Mouse (Mus musculus) skeletal muscle tissue, adult 2 months (tissue): ENCODE measurements around the gene Tmprss9.
"Not testable (repeated sequence)": the region's sequence is repeated elsewhere in the genome, so short reads cannot be mapped to it uniquely, and the experiment has no call there.

Experiments
- DNase-seq: peaks from one replicate; pipeline ENCODE4 v3.0.0-alpha.2; 2012; ENCODE audit warnings: low read depth, low spot score

Tmprss9 gene

DNA sequence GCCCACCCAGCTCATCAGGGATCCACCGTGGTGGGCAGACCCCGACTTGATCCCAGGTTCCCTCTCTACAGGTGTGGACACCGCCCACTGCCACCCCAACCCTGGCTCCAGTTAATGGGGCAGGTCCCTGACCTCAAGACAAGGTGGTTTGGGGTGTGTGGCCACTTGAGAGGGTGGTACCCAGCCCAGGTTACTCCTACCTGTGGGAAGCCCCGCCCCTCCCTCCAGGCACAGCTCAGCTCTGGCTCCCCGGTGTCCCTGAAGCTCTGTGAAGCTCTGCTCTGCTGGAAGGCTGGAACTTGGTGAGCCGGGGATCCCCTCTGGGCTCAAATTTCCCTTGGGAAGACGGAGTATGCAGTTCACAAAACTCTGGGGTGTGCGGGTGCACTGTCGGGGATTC, at the start of gene Tmprss9:
Gene Tmprss9 (plus strand): TSS at position 268 of the 400 bp plus-strand sequence.
- DNase-seq: no peak

DNA sequence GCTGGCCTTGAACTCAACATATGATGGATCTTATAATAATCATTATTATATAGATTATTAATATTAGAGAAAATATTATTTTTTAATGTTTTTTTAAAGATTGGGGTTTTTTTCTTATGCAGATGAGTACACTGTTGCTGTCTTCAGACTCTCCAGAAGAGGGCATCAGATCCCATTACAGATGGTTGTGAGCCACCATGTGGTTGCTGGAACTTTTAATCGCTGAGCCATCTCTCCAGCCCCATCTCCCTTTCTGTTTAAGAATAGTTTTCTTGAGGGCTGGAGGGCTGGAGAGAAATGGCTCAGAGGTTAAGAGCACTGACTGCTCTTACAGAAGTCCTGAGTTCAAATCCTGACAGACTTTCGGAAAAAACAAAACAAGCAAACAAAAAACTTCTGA, 49.7 kb upstream of the Tmprss9 start:
- DNase-seq: no peak

DNA sequence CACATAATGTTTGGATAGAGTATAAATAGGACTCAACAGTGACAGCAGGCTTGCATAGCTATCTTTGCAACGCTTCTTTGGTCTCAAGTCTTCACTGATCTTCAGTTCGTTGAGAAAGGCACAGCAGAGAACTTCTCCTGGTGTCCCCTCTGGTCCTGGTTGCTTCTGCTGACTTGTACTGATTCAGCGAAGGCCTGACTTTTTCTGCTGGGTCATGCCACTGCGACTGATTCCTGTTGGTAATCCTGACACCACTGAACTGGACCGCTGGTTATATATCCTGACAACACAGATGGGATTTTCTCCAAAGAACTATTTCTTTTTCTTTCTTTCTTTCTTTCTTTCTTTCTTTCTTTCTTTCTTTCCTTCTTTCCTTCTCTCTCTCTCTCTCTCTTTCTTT, 49.1 kb upstream of the Tmprss9 start:
- DNase-seq: no peak

- no peak for DNase-seq
These were observed 48.3 kb upstream of the Tmprss9 start for GRCm38 (mm10) chr10:80823316-80823715.

DNA sequence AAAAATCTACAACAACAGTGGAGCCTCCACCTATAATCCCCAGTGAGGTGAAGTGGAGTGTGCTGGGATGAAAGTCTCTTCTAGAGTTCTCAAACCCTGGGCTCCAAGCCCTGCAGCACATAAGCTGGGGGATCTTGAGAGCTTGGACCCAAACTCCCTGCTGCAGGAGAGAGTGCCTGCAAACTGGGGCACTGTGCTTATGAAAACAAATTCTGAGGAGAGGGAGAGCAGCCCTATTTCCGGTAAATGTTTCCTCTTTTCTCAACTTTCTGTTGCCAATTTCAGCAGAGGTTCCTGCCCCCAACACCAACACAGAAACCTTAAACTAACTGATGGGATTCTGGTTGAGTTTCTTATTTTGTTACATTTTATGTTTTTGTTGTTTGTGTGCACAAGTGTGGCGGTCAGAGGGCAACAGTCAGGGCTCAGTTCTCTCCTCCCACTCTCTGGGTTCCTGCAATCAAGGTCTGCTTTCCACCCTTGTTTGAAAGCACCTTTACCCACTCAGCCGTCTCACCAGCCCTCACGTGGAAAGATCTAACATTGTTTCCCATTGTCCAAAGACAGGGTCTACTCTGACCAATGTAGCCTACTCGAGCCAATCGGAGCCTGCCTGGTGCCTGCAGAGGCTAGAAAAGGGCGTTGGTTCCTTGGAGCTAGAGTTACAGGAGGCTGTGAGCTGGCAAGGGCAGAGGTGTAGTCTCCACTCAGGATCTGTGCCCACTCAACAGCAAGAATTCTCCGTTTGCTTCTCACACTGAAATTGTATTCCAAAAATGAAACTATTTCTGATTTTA, 47.6 kb upstream of the Tmprss9 start:
- DNase-seq: no peak

GRCm38 (mm10) chr10:80824827-80825226, 46.8 kb upstream of the Tmprss9 start:
- DNase-seq: no peak

GRCm38 (mm10) chr10:80826151-80827062, 45.2 kb upstream of the Tmprss9 start, which contains the start of gene Oaz1:
Gene Oaz1 (plus strand): TSS chr10:80826656.
- DNase-seq: peak; percentile 100

DNA sequence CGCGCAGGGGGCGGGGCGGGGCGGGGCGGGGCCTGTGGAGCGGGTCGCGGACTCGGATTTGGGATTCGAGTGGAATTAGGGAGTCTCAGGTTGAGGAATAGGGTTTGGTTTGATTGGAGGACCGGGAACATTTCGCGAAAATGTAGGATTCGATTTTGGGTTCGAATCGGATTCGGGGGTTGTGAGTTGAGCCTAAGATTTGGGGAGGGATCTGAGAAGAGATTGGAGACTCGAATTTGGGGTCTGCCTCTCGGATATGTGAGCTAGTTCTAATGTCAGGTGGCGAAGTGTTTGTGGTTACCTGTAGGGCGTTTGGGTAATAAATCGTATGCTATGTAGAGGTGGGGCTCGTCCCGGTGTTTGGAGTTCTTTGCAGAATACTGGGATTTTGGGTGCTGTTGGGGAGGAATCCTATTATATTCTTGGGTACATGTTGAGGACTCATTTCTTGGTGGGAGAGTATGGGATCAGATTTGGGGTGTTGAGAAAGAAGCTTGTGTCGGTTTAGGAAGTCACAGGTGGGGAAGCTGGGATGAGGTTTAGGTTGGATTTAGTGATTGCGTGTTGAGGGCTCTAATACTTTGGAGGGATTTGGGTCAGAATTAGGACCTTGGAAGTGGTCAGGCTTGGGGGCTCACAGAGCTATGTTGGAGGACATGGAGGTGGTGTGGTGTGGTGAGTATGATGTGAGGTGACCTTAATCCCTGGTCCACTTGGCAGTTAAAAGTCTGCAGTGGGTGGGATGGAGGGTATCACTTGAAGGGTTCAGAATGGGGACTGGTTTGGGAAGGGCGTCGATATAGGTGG, 44.4 kb upstream of the Tmprss9 start:
- DNase-seq: no peak

GRCm38 (mm10) chr10:80827870-80828420, 43.7 kb upstream of the Tmprss9 start:
- no peak for DNase-seq

DNA sequence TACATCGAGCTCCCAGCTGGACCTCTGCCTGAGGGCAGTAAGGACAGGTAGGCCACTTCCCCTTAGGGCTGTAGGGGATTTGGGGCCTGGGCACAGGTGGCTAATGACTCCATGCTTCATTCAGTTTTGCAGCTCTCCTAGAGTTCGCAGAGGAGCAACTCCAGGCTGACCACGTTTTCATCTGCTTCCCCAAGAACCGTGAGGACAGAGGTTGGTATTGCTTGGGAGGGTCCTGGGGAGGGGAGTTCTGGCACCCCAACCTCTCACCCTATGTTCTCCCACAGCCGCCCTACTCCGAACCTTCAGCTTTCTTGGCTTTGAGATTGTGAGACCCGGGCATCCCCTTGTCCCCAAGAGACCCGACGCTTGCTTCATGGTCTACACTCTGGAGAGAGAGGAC, 43.1 kb upstream of the Tmprss9 start:
- DNase-seq: not testable (repeated sequence)

DNA sequence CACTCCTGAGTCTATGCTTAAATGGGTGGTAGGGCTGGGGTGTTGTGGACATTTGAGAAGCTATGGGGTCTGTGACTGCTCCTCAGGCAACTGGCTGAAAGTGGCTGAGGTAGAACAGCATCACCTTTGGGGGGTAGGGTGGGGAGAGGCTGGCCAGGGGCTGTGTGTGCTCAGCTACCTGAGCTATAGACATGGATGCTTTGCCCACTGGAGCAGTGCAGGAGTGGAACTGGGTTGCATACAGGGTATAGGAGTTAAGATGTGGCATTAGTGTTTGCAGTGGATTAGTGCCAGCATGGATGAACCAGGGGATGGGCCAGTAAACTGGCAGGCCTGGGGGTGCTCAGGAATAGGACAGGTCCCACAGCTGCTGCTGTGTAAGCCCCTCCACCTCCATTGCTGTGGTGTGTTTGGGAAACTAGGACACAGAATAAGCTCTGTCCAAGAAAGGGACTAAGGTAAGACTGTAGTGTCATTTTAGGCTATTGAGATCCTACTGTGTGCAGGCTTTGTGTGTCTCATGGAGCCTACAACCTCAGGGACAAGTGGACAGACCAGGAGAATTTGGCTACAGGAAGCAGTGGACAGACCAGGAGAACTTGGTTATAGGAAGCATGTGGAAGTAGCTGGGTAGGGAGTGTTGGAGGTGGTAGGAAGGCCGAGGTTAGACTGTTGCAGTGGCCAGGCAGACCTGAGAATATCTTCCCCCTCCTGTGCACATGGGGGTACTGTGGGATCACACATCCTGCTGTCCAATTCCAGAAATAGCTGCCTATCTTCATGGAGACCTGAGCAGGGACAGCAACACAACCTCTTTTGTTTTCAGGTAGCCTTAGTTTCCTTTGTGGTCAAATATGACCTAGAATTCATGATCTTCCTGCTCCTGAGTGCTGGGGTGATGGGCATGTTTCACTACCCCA, 42.0 kb upstream of the Tmprss9 start:
- no peak for DNase-seq

- no peak for DNase-seq
These were observed 40.5 kb upstream of the Tmprss9 start for GRCm38 (mm10) chr10:80831136-80831535.

- DNase-seq: no peak
These were observed 38.8 kb upstream of the Tmprss9 start for GRCm38 (mm10) chr10:80832818-80833217.

- no peak for DNase-seq
These were observed 36.0 kb upstream of the Tmprss9 start for GRCm38 (mm10) chr10:80835617-80836016.

- no peak for DNase-seq
These were observed 34.7 kb upstream of the Tmprss9 start for GRCm38 (mm10) chr10:80836949-80837379.

DNA sequence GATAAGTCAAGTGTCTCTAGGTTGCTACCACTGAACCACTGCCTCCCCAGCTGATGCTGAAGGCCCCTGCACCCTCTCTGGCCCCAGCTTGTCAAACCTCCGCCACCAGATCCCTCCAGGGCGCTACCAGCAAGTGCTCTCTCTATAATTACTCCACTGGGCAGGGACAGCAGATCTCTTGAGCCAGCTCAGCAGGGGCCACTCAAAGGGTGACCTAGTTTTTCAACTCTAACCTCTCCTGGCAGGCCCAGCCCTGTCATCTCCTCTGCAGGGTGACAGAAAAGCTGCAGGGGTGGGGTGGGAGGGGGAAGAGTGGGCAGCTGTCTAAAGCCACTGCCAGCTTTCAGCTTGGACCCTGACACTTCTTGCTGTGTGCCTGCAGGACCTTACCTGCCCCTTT, 33.8 kb upstream of the Tmprss9 start:
- DNase-seq: peak; percentile 81

DNA sequence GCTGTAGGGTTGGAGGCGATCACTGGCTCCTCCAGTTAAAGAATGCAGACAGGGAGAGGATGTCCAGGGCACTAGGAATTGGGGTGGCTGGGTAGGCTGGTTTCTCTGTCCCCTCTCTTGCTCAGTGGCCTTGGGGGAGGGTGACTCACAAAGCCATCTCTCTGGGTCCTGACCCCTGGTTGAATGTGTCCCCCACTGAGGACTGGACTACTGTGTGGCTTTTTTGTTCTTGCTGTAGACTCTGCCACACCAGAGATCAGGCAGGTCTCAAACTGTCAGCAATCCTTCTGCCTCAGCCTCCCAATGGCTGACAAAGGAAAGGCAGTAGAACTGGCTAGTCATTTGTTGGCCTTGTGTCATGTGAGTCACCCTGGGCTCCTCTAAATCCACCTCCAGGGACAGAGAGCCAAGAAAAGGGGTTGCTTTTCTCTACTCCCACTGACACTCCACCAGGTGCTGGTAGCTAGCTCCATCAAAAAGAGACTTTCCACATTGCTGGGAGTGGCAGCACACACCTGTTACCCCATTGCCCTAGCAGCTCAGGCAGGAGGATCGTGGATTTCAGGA, 33.2 kb upstream of the Tmprss9 start:
- no peak for DNase-seq

- no peak for DNase-seq
These were observed 31.8 kb upstream of the Tmprss9 start for GRCm38 (mm10) chr10:80839848-80840247.

DNA sequence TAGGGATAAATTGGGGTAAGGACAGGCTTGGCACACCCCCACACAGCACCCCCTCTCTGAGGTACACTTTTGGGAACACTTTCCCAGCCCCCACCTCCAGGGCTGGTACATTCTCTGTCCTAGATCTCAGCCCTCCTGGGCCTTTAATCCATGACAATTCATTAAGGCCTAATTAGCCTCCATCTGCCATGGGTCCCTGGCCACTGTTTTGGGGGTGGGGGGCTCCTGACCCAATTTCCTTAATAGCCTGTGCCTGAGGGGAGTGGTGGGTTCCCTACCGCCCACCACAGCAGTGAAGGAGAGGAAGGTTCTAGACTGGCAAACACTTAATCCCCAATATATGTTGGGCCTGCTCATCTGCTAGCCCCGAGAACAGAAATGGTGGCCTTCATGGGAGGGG, 30.0 kb upstream of the Tmprss9 start:
- no peak for DNase-seq

DNA sequence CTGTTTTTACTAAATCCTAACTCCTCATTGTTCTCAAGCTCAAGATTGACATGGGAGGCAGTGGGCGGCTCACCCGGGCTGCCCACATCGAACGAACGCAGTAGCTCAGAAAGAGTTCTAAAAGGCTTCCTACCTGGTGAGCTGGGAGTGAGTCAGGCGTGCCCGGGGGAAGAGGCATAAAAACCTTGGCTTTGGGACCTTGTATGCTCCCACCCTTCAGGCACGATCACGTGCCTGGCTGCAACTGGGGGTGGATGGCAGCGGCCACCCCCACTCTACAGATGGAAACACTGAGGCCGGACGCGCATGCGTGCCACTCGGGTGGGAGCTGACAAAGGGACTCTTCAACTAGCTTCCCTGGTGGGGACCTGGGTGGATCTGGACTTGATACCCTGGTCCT, 29.3 kb upstream of the Tmprss9 start:
- no peak for DNase-seq
